Mouse (Mus musculus): ENCODE measurements around the gene Glt8d2. TPM values are rescaled to one million over a fixed set of nuclear protein-coding genes. Genes with fewer than 3 reads are reported as not detected.

The Glt8d2 gene
- polyA plus RNA-seq (2012; rRNA removed) = 20.3 and 25.3 TPM in 2 replicates

- no peak for DNase-seq (ENCODE audit: low spot score)
Observed at GRCm38 (mm10) chr10:82690494-82690893, at the start of gene Glt8d2. Glt8d2 (minus strand) TSS chr10:82690650.

GRCm38 (mm10) chr10:82699296-82699941 is 9.0 kb upstream of the Glt8d2 start:
- DNase-seq (ENCODE audit: low spot score) = no peak

- peak; percentile 88 for DNase-seq (ENCODE audit: low spot score)
Observed at GRCm38 (mm10) chr10:82698712-82699261, 8.3 kb upstream of the Glt8d2 start.

DNA sequence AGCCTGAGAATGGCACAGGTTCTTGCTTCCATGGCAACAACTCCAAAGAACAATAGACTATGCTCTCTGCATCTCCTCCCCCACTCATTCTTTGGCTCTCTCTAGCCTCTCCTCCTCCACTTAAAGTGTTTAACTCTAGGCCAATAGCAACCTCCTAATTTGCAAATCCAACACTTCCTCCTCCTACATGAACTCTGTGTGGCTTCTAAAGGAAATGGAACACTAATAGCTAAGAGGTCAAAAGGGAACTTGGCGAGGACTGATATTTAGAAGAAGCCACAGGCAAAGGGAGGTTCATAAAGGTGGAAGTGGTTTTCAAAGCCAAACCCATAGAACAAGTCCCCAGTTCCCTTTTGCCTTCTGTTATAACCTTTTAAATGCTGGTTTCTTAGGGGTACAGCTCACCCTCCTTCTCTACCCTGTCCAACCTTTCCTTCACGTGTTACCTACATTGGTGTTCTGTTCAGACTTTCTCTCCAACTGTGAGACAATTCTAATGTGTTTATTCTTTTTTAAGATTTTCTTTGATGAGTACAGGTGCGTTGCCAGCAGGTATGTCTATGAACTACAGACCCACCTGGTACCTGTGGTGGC is 7.0 kb upstream of the Glt8d2 start:
- DNase-seq (ENCODE audit: low spot score) = no peak

- no peak for DNase-seq (ENCODE audit: low spot score)
Observed at GRCm38 (mm10) chr10:82696453-82697079, 6.1 kb upstream of the Glt8d2 start.

DNA sequence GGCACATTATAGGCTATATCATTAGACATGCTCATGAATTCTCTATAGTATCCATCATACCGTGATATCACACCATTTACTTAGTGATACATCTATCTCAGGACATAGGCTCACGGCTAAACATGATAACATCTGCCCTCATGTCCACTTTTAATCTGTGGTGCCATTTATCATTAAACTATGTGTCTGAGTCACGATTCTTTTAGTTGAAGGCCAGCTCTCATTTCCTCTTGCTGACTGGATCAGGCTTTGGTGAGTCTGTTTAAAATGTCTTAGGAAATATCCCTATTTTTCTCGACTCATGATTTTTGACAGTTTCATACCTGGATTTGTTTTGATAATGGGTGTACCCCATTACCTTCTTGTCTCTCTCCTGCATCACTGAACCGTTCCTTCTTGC is 5.5 kb upstream of the Glt8d2 start, which contains the start of gene Hcfc2:
Gene Hcfc2 (plus strand): TSS at position 205 of the 400 bp plus-strand sequence.
- DNase-seq (ENCODE audit: low spot score) = no peak

GRCm38 (mm10) chr10:82689681-82690211 is 704 bp downstream of the Glt8d2 start:
- DNase-seq (ENCODE audit: low spot score) = no peak

DNA sequence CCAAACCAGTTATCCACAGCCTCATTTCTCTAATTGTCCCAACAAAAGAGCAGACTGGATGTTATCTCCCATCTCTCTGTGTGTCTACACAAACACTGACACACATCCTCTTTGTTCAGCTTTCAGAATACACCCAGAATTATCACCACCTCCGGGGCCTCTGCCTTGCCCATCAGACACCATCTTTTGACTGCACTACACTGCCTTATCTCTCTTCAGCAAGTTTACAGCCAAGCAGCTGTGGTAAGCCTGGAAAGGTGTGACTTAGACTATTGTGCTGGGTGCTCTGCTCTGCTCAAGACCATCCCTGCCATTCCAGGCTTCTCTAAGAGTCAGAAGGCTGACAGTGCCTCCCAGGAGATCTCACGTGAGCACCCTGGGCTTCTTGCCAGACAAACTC is 5.0 kb downstream of the Glt8d2 start:
- no peak for DNase-seq (ENCODE audit: low spot score)

- DNase-seq (ENCODE audit: low spot score) = no peak
Observed at GRCm38 (mm10) chr10:82681639-82682038, 8.8 kb downstream of the Glt8d2 start.

- no peak for DNase-seq (ENCODE audit: low spot score)
Observed at GRCm38 (mm10) chr10:82680769-82681168, 9.7 kb downstream of the Glt8d2 start.

DNA sequence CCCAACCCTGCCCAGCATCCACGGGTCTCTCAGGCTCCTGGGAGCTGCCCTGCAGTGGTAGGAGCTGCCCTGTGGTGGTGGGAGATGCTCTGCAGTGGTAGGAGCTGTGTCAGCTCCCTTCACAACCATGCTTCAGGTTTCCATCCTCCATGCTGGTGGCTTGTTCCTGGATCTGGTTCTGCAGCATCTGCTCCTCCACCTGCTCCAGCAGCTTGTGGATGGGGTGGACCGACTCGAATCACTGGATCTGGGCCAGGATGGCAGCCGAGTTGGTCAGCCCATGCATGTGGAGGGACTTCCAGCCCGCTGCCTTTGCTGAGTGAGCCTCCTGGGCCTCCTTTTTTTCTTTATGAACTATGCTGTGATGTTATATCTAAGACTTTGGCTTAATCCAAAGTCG is 13.5 kb downstream of the Glt8d2 start:
- no peak for DNase-seq (ENCODE audit: low spot score)

DNA sequence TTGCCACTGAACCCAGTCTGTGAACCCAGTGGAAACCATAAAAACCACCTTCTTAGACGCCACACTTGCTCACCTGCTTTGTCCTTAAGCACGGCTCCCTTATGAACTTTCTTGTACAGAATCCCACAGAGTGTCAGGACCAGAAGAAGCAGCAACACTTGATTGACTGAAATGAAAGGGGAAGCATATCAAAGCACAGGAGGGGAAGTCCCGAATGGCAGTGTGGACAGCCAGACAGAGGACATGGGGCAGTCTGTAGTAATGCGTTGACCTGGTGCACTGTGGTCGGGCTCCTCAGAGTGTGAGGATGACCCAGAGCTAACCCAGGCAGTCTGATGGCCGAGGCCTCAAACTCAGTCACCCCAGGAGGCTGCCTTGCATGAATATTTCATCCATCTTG is 20.2 kb downstream of the Glt8d2 start:
- DNase-seq (ENCODE audit: low spot score) = no peak

- DNase-seq (ENCODE audit: low spot score) = peak; percentile 54
Observed at GRCm38 (mm10) chr10:82666436-82667234, 23.8 kb downstream of the Glt8d2 start.

DNA sequence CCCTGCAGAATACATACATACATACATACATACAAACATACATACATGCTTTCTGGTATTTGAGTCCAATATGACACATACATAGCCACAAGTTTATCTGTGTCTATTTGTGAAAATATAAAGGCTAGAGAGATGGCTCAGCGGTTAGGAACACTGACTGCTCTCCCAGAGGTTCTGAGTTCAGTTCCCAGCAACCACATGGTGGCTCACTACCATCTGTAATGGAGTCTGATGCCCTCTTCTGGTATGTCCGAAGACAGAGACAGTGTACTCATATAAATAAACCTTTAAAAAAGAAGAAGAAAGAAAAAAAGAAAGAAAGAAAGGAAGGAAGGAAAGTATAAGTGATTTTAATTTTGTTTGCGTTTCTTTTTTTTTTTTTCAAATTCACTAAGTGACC is 24.5 kb downstream of the Glt8d2 start:
- no peak for DNase-seq (ENCODE audit: low spot score)

GRCm38 (mm10) chr10:82663289-82663688 is 27.2 kb downstream of the Glt8d2 start:
- no peak for DNase-seq (ENCODE audit: low spot score)

DNA sequence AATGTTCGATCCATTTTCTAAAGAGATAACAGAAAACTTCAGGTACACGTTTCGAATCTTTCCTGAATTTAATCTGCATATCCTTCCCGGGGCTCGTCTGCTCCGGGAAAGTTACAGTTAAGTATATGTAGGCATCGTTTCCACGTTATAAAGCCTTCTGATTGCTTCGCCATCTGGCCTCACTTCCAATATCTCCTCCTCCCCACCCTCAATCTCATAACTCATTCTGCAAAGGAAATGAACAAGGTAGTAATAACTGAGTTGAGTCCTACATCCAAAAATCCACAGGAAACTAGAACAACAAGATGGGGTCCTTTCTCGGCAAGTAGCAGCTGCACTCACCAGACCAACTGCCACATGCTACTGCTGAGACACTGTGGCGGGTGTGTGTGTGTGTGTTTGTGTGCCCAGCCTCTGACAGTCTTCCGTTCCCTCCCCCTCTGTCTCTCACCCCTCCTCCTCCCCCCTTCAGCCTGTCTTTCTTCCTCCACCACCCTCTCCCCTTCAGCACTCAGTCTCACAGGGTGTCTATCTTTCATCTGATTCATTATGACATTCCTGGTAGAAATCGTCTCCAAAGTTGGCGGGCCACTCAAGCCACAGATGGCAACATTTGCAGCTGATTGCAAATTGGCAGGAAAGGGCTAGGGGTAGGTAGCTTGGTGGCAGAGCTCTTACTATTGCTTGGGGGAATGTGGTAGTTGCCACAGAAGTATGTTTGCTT is 28.0 kb downstream of the Glt8d2 start:
- no peak for DNase-seq (ENCODE audit: low spot score)

GRCm38 (mm10) chr10:82661820-82662219 is 28.6 kb downstream of the Glt8d2 start:
- DNase-seq (ENCODE audit: low spot score) = no peak

GRCm38 (mm10) chr10:82654581-82654980 is 35.9 kb downstream of the Glt8d2 start:
- no peak for DNase-seq (ENCODE audit: low spot score)

DNA sequence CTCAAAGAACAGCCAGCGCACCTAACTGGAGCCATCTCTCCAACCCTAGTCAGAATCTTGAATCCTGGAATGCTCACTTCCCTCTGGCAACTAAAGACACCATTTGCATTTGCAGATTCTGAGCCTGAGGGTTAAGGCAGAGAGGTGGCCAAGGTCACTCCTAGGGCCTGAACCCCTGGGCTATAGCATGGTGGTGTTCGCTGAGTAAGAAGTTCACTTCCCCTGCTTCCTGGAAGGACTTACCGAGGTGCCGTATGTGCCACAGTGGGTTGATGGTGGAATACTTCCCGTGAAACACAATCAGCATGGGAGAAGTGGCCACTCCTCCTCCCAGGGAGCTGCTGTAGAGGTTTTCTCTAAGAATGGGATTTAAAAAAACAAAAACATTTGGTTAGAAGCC is 37.8 kb downstream of the Glt8d2 start:
- DNase-seq (ENCODE audit: low spot score) = no peak

- no peak for DNase-seq (ENCODE audit: low spot score)
Observed at GRCm38 (mm10) chr10:82651221-82651620, 39.2 kb downstream of the Glt8d2 start.

GRCm38 (mm10) chr10:82647205-82647811 is 43.1 kb downstream of the Glt8d2 start:
- DNase-seq (ENCODE audit: low spot score) = no peak
